Mouse (Mus musculus) kidney, postnatal 10 days (tissue): ENCODE data around the gene Gm9945.

Experiments used
- DNase-seq: peaks from one replicate; pipeline ENCODE4 v3.0.0; 2021; ENCODE audit warnings: mixed read lengths

Gene Gm9945

DNA sequence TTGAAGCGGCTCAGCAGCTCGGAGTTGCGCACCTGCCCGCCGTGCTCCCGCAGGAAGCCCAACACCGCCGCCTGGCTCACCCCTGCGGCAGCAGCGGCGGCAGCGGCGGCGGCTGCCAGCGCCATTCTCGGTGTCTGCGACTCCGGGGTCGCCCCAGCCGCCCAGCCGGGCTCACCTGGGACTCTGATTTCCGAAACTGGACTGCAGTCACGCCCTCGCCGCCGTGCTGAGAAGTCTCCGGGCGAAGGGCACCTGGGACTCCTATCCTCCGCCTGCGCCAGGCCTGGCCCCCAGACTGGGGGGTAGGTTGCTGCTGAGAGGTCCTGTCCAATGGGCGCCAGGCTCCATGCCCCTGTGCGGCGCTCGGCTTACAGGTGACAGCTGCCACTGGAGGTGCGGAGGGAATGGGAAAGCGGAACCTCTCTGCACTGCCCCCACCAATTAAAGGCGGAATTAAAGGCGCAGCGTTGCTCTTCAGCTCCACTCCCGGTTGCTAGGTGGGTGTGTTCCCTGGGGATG lies at the start of gene Gm9945, which contains the start of gene Sowaha:
TSS of gene Gm9945 (plus strand) at position 384 of the 519 bp plus-strand sequence.
TSS of gene Sowaha (minus strand) at position 492 of the 519 bp plus-strand sequence.
- DNase-seq: peak; percentile 60

GRCm38 (mm10) chr11:53430300-53430669 lies 49.7 kb upstream of the Gm9945 start:
- no peak for DNase-seq

- peak; percentile 99 for DNase-seq
Observed at GRCm38 (mm10) chr11:53430670-53431346, 49.2 kb upstream of the Gm9945 start, which contains the start of the genes Uqcrq and Gdf9. Uqcrq (minus strand) TSS chr11:53430831. Gdf9 (plus strand) TSS chr11:53431023.

DNA sequence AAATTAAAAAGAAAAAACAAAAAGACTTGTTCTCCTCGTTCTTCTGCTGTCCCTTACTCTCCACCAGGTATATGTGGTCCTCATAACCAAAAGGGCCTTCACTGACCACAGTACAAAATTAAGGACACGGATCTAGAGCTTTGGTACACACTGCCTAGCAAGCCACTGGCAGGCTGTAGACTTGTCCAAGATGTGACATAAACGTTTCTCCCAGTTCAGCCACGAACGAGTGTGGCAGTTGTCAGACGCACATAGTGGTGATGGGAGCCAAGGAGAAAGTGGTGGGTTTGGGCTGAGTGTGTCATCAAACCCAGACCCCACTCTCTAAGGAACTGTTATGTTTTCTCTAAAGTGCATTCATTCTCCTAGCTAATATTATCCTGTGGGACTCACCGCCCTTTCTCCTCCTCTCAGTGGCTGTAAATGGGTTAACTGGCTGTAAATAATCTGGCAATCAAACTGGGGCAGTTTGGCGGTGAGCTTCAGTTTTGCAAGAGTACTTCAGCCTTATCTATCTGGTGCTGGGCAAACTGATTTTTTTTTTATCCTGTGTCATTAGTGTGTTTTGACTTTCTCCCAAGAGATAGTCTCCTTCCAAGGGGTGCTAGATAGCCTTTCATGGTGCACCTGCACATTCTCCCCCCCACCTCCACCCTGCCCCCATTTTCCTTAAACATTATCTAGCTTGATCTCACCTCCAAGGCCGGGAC lies 48.5 kb upstream of the Gm9945 start:
- peak; percentile 36 for DNase-seq

- no peak for DNase-seq
Observed at GRCm38 (mm10) chr11:53433057-53433456, 46.9 kb upstream of the Gm9945 start.

GRCm38 (mm10) chr11:53435504-53435903 lies 44.5 kb upstream of the Gm9945 start:
- no peak for DNase-seq

DNA sequence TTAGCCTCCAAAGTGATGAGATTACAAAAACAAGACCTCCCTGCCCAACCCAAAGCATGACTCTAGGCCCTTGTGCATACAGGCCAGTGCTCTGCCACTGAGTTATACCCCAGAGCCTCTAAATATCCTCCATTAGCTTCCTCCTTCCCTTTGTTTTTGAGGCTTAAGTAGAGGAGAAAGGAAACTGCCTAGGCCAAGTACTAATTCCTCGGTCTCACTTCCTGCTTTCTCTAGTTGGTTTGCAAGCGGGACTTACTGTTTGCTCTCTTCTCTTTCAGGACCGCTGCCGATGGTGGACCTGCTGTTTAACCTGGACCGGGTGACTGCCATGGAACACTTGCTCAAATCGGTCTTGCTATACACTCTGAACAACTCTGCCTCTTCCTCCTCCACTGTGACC lies 43.6 kb upstream of the Gm9945 start:
- no peak for DNase-seq

GRCm38 (mm10) chr11:53441921-53442320 lies 38.0 kb upstream of the Gm9945 start:
- no peak for DNase-seq

DNA sequence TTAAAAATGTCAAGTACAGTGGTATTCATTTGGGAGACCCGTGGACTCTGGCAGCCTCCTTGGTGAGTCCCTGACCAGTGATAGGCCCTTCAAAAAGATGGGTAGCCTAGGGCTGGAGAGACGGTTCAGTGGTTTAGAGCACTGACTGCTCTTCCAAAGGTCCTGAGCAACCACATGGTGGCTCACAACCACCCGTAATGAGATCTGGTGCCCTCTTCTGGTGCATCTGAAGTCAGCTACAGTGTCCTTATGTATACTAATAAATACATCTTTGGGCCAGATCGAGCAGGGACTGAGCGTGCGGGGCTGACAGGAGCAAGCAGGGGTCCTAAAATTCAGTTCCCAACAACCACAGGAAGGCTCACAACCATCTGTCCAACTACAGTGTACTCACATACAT lies 36.1 kb upstream of the Gm9945 start:
- DNase-seq: peak; percentile 59

DNA sequence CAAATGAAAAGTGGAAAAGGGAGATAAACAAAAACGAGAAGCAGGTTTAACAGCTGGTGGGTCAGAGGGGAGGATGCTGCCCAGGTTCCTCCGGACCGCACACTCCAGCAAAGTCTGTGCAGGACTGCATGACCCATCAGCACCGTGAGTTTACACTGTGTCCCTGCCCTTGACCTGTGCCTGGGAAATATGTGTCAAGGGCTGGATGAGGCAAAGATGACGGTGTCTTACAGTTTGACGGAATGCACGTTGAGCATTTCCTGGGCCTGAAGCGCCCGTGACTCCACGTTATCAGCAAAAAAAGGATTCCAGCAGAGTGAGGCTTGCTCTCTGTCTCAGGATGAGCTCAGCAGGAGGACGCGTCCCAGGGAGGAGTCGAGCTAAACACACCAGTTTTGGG lies 34.4 kb upstream of the Gm9945 start:
- no peak for DNase-seq

DNA sequence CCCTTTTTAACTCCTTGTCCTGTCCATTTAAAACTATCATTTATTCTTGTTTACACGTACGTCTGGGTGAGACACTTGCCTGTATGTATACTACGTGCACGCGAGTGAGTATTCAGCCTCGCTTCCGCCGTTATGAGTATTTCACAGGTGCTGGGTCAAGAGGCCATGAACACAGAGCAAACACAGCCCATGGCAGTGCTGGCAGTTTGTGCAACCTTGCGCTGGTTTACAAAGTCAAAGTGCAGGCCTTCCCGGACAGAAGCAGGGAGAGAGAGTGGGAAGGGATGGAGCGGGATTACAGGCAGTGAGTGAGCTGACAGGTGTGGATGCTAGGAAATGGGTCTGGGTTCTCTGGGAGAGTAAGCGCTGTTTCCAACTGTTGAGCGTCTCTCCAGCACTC lies 33.8 kb upstream of the Gm9945 start:
- DNase-seq: no peak

DNA sequence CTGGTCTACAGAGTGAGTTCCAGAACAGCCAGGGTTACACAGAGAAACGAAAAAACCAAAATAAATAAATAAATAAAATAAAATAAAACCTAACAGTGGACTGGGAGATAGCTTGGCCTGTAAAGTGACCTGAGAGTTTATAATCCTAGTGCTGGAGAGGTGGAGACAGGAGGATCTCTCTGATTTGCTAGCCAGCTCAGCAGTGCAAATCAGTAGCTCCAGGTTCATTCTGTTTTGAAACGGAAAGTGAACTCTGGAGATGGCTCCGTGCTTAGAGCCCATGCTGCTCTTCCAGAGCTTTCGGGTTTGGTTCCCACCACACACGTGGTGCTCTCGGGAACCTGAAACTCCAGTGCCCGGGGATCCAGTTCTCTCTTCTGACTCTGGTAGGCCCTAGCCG lies 32.0 kb upstream of the Gm9945 start:
- no peak for DNase-seq

DNA sequence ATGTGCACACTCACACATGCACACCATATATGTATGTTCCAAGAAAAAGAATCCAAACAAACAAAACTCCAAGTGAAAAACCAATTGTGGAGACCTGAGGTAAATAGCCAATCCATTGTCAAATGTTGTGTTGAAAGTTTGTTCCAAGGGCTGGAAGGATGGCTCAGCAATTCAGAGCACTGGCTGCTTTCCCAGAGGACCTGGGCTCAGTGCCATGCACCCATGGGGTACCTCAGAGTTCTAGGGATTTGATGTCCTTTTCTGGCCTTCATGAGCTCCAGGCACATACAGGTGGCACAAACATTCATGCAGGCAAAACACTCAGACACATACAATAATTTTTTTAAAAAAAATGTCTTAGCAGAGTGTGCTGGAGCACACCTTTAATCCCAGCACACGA lies 31.4 kb upstream of the Gm9945 start:
- DNase-seq: peak; percentile 63

DNA sequence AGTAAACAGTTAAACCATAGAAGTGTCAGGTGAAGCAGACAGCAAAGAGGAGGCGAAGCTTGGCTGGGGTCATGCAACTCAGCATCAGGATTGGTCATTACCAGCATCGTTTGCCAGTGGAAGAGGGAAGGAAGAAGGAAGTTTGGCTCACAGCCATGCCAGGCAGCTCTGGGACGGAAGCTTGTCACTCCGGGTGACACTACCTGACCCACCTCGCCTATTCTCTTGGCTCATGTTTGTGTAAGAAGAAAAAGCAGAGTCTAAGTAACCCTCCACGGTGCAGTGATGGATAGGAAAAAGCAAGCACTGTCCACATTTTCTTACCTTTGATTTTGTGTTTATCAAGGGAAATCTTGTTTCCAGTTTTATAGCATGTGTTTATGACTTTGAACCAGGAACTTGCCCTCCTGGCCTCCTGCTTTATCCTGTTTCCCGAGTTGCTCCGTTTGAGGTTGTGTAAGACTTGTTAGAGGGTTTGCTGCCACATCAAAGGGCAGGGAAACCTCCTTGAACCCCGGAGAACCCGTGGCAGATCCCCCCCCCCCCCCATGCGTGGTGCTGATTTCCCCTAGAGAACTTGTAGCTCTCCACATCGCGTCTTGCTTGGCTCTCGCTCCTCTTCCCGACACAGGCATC lies 29.8 kb upstream of the Gm9945 start:
- no peak for DNase-seq

DNA sequence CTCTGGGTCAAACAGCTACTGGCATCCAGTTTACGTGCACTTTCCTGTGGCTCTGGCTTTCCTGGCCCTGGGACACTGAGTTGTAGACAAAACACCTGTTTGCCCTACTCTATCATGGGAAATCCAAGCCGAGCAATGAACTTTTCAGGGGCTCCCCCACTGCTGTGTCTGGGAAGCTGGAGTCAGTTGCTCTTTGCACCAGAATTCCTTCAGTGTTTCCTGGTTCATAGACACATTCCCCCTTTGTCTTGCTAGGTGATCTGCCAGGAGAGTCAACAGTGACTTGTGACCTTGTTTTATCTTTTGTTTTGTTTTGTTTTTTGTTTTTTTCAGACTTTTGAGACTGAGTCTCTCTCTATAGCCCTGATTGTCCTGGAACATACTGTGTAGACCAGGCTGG lies 28.6 kb upstream of the Gm9945 start:
- no peak for DNase-seq

GRCm38 (mm10) chr11:53452396-53452795 lies 27.6 kb upstream of the Gm9945 start:
- no peak for DNase-seq

GRCm38 (mm10) chr11:53453031-53453430 lies 26.9 kb upstream of the Gm9945 start:
- DNase-seq: no peak

- DNase-seq: peak; percentile 77
Observed at GRCm38 (mm10) chr11:53456474-53457371, 23.2 kb upstream of the Gm9945 start, which contains the start of the genes Gm10447 and Shroom1. Gm10447 (minus strand) TSS chr11:53457110. Shroom1 (plus strand) TSS chr11:53457205.

DNA sequence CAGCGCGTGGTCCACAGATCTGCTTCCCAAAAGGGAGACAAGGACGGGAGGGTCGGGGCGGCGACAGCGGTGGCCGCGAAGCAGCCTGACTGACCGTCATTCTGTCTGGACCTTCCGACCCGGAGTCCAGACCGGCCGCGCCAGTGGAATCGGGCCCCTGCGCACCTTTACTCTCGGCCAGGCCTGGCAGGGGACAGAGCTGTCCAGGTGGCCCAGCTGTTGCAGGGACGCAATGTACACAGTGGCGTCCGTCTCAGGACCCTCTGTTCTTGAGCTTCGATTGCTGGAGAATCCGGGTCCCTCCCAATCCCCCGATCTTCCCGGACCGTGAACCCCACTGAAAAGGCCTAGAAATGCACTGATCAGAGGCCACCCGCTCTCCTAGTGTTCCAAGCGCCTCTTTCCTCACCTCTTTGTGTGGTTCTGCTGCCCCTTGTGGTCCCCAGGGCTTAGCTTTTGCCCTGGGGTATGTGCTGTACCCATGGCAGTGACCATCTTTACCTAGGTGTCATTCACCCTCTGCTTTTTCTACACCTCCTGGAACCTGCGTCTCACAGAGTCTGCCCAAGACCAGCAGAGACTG lies 22.5 kb upstream of the Gm9945 start:
- DNase-seq: no peak

- no peak for DNase-seq
Observed at GRCm38 (mm10) chr11:53458996-53459395, 21.0 kb upstream of the Gm9945 start.

- no peak for DNase-seq
Observed at GRCm38 (mm10) chr11:53460192-53460591, 19.8 kb upstream of the Gm9945 start.

GRCm38 (mm10) chr11:53461727-53462126 lies 18.2 kb upstream of the Gm9945 start:
- DNase-seq: no peak
